Mouse (Mus musculus) erythroblast, embryonic 14.5 days (primary cell): ENCODE data around the gene Syce3.

Experiments used
- GATA1 ChIP-seq: IDR thresholded peaks from 2 replicates; pipeline ENCODE4 v1.6.1; 2012; ENCODE audit warnings: low read length, inconsistent platforms, mixed read lengths
- TAL1 ChIP-seq: IDR thresholded peaks from 3 replicates; pipeline ENCODE4 v1.6.1; 2012; ENCODE audit warnings: low read length, inconsistent platforms, mixed read lengths

- no peak for TF ChIP-seq TAL1
- TF ChIP-seq GATA1 = no peak
Measured at GRCm38 (mm10) chr15:89355241-89356187, 54.8 kb downstream of the Syce3 start, which contains the start of the genes Lmf2 and Ncaph2.
